Mouse (Mus musculus) spleen, postnatal 14 days (tissue): ENCODE measurements around the gene Gemin8.
A peak's percentile ranks its signal among the peaks of the same experiment; 100 is the strongest.

Source experiments
- DNase-seq, 2 experiments: peaks; one replicate each; pipeline ENCODE4 v3.0.0; 2021 to 2022; ENCODE audit warnings: low spot score in 2 of 2

Gemin8 gene

DNA sequence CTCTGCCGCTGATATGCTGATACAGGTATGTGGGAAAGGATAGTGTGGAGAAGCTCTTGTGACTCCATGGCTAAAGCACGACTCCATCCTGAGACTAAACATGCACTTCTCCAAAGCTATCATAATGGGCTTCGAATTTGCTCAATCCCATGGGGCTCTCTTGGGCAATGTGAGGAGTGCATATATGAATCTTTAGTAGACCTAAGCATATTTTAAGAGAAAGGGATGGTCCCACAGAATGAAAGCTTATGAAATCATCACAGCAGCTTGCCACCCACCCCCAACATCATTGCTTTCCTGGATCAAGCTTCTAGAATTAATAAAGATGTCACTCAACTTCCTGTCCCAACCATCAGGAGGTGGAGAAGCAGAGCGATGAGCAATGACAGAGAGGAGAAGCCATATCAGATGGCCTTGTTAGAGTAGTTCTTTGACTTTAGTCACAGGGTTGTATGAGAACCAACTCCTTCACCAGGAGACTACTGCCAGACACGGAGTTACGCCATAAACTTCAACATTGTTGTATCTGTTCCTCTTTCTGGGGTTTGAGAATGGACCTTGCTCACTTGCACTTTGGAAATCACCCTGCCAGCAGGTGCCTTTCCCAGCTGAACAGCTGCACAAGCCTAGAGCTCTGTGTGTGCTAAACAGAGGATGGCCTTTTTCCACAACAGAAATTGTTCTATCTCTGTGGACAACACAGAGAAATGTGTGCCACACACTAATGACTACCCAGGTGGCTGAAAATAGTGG, 60.4 kb downstream of the Gemin8 start:
- no peak for DNase-seq

DNA sequence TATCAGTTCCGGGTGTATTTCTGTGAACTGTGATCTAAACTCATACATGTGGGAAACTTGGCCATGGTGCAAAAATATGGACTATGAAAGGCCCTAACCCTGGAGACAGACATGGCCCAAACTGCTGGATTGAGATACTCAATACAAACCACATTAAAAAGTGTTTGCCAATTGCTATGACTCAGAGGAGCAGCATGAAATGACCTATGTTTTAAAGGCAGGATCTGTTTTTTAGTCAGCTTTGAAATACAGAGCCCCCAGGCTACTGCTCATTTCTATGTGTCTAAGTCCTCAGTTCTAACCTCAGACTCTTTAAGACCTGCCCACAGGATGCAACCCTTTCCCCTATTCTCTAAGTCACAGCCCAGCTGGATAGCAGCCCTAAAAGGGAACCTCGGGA, 65.9 kb downstream of the Gemin8 start:
- DNase-seq, result no peak

DNA sequence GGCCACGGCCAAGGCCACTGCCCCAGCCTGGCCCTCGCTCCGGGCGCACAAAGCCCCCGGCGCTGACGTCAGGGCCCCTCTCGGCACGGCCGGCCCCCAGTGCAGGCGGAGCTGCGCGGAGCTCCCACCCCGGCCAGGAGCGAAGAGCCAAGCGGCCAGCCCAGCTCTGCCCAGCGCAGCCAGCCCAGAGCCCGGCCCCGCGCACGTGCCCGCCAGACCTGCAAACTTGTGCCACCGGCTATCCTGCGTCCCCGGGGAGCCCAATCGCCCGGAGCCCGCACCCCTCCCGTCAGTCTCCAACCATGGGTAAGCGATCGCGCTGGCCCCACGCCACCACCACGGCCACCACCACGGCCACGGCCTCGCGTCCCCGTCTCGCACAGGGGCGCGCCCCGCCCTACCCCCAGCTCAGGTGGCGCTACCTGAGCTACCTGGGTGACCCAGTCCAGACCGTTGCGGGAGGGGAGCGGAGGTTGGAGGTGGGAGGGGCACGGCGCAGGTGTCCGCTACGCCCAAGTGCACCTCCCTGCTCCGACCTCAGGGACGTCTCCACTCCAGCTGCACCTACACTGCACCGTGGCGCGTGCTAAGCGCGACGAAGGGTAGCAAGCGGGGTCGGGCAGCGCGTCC, 68.7 kb downstream of the Gemin8 start, which contains the start of gene Gpm6b:
Gene Gpm6b (plus strand): TSS at position 81 of the 630 bp plus-strand sequence.
- peak; percentile 2 to 5 for DNase-seq

DNA sequence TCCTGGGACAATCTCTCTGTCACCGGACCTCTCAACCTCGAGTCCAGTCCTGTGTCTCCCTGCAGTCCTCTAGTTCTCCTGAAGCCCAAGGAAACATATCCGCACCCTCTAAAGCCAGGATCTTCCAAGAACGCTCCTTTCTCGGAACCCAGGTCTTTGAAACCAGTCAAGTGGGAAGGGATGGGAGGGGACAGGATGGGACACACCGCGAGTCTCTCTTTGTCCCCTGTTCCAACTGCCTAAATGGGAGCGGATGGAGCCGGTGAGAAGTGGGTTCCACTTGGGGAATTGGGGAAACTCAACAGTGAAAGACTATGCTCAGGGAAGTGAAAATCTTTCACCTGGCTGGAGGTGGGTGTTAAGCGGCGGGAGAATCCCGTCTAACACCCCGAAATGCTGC, 69.3 kb downstream of the Gemin8 start:
- no peak for DNase-seq
